Mouse (Mus musculus) MEL (cell line): ENCODE data around the gene Smyd5.

Experiments used
- EP300 ChIP-seq, 2 experiments: IDR thresholded peaks; 2 replicates each; pipeline ENCODE4 v1.6.1; 2011; ENCODE audit warnings: improper control_type of control experiment in 2 of 2, low read length in 2 of 2, low read depth in 1 of 2, mild to moderate bottlenecking in 1 of 2
- POLR2A ChIP-seq, 2 experiments: IDR thresholded peaks; 2 replicates each; pipeline ENCODE4 v1.6.1; 2011 to 2012; ENCODE audit warnings: low read length in 2 of 2, mild to moderate bottlenecking in 2 of 2, control low read depth in 1 of 2, improper control_type of control experiment in 1 of 2, low read depth in 1 of 2, moderate library complexity in 1 of 2; ENCODE audit not compliant: control insufficient read depth in 1 of 2, insufficient read depth in 1 of 2, poor library complexity in 1 of 2

- TF ChIP-seq EP300 (IDR thresholded peaks at IDR 0.05; ENCODE audit: low read depth in 1 of 2, low read length in 2 of 2) (no peak), POLR2A (IDR thresholded peaks at IDR 0.05; ENCODE audit: control insufficient read depth in 1 of 2, insufficient read depth in 1 of 2, low read depth in 1 of 2, low read length in 2 of 2, poor library complexity in 1 of 2) (no peak)
Measured at GRCm38 (mm10) chr6:85409003-85409402, 22.8 kb upstream of the Smyd5 start.
